Mouse (Mus musculus) CD4-positive, CD25-positive, alpha-beta regulatory T cell (primary cell): ENCODE results near the gene Lin54. TPM values are rescaled to one million over a fixed set of nuclear protein-coding genes. Genes with fewer than 3 reads are reported as not detected.

Experiments used
- polyA plus RNA-seq: library from polyadenylated mRNA; unstranded; fragments of 100-300 nt; shearing (Covaris generic); gene quantifications from one replicate; pipeline ENCODE4 v1.2.1, GENCODE M21; 2017

Lin54 gene
- 19.7 TPM for polyA plus RNA-seq

DNA sequence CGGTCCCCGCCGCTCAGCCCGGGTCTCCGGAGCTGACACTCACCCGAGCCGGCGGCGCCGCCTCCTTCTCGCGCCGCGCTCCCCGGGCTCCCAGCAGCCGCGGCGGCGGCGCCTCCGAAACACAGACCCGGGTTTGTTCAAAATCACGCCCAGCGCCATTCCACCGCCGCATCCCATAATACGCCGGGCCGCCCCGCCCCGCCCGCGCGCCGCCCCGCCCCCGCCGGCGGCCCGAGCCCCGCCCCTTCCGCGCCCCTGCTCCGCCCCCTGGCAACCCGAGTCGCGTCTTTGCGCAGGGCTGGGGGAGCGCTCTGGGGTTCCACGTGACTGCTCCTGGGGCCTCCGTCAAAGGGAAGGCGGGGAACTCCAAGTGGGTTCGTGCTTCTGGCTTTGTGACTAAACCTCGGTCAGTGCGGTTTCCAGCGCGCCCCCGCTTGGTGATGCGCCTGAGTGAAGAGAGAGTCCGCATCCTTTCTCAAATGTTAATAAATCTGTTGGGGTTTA lies at the start of gene Lin54:
Gene Lin54, minus strand, starts transcription at position 182 of the 504 bp plus-strand sequence.

DNA sequence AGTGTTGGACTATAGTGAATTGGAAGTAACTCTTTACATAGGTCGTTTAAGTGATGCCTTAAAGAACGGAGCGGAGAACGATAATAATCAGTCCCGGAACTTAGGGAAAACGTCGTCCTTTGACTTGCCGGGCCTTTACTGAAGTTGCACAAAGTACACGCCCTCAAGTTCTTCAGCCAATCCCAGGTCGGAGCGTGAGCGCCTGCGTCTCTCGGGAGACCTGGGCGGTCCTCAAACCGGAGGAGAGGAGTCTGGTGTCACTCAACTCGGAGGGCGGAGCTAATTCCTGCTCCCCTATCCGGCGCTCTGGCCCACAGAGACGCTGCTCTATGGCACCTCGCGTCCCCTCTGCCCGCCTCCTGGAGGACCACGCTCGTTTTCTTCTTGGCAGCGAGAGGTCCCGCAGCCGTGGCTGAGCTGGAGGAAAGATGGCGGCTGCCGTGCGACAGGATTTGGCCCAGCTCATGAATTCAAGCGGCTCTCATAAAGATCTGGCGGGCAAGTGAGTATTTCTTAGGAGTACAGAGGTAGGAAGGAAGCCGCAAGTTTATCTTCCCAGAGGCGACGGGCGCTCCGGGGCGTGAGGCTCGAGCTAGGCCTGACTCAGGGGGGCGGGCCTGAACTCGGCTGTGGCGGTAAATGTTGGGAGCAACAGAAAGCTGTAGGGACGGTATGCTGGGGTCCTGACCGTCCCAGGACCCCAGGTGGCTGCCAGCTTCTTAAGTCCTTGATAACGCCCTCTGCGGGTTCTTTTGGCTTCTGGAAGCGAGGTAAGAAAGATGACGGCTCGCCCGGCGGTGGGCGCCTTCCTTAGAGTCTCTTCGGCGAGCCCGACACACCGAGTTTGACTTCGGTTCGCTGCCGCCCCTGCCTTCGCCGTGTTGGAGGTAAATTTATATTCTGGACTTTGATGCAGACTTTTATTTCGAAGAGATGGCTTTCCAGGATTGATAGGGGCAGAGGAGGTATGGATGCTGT lies 17.9 kb upstream of the Lin54 start, which contains the start of gene Cops4:
Gene Cops4, plus strand, starts transcription at position 261 of the 978 bp plus-strand sequence.

DNA sequence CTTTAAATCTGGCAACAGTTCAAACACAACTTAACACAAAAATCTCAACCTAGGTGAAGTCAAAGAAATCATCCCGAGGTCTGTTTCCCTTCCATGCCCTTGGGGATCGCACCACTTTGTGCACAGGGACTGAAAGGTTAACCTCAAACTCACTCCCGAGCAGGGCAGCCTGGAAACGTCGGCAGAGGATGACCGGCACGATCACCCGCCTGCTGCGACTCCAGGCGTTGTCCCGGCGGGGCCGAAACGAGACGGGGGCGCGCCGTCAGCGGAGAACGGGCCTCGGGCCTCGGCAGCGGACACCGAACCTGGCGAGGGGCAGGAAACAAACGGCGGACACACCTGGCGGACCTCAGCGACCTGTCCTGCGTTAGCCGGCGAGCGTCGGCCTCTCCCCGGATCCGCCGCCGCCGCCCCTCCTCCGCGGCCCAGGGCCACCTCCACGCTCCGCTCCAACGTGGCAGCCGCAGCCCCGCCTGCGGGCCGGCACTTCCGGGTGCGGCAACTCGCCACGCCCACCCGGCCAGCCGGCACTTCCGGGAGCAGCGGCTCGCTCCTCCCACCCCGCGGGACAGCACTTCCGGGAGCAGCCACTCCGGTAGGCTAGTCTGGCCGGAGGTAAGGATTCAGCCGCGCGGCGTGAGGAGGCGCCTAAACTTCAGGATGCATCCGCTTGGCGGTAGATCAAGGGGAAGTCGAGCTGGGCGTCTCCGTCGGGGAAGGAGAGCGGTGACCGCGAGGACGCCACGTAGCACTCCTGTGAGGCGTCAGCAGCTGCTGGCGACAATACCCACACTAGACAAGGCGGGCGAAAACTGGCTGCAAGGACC lies 84.5 kb downstream of the Lin54 start, which contains the start of gene Sec31a:
Gene Sec31a, minus strand, starts transcription at position 474 of the 830 bp plus-strand sequence.

Other genes with a start within 250 kb of the Lin54 start
- 102 TPM for gene Sec31a, start 84.4 kb downstream of the Lin54 start, polyA plus RNA-seq
- gene Cops4, start 17.7 kb upstream of the Lin54 start, polyA plus RNA-seq: 108 TPM
- gene Plac8, start 71.6 kb upstream of the Lin54 start, polyA plus RNA-seq: 6.5 TPM
- 43.9 TPM for gene Coq2, start 174.5 kb upstream of the Lin54 start, polyA plus RNA-seq
- 2.5 TPM for gene Hpse, start 219.1 kb upstream of the Lin54 start, polyA plus RNA-seq